Mouse (Mus musculus): ENCODE data around the gene Uap1.
"Not testable (repeated sequence)": the region's sequence is repeated elsewhere in the genome, so short reads cannot be mapped to it uniquely, and the experiment has no call there.

Uap1 gene

DNA sequence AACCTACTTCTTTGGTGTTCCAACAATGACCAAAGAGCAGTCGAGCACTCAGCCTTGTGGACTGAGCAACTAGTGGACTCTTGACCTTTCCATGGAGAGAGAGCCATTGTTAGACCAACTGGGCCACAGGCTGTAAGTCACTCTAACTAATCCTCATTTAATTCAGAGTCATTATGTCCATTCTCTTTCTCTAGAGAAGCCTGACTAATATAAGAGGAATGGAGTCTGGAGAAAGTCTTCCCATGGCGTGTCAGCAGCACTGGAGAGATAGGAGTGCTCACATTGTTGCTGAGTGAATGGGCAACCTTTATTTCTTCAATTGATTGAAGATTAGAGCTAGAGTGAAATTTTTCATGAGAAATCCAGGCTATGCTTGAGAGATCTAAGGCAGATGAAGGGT lies 50.1 kb downstream of the Uap1 start:
- DNase-seq (ENCODE audit: low read depth in 2 of 2, low spot score in 2 of 2): no peak

DNA sequence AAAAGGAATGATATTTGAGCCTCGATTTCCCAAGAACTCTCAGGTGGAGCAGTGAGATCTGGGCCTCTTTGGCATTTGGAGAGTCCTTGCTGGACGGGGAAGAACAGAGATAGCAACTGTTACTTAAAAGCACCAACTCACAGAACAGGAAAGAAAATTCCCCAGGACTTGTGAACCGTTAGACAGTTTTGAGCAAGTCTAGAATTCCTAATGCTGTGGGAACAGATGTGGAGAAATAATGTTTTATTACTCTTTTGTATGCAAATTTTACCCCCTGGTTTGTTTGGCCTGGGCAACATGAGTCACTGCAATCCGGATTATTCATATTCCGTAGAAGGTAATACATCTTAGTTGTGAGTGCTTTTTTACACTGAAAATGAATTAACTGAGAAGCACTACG lies 61.1 kb downstream of the Uap1 start:
- no peak for DNase-seq (ENCODE audit: low read depth in 2 of 2, low spot score in 2 of 2)

DNA sequence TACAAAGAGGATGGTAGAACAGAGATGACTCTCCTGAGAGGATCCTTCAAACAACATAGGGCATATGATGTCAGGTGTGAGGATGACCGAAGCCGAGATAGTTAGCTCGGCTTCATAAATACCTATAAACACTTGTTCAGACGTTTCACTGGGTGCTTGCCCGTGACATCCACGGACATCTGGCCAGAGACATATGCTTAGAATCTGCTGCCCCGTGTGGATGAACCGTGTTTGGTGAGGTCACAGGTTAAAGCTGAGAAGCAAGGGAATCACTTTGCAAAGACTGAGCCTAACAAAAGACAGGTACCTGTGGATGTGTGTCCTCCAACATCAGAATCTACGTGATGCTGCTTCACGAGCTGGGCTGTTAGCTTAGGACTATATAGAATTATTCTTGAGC lies 62.5 kb downstream of the Uap1 start:
- no peak for DNase-seq (ENCODE audit: low read depth in 2 of 2, low spot score in 2 of 2)

DNA sequence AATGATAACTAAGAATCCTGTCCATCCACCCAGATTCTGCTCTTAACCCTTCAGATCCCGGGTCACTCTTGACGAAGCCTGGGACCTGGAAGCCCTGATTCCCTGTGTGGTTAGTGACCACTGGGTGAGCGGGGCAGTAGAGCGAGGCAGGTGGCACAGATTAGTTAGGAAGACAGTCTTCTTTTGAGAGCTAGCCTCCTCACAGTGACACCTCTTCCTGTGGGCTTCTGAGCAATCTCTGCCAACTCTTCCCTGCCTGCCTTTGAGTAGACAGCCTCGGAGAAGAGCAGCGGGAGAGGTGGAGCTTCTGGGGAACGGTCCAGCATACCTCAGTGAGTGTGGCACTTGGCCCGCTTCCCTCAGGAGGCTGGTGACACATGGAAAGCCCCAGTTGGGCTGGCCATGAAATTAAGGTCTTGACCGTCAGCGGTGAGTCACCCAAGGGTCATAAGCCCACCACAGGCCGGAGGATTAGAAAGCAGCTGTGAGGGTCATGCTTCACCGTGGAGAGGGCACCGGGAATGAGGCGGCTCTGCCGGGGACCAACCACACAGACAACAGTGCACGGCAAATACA lies 63.0 kb downstream of the Uap1 start:
- no peak for DNase-seq (ENCODE audit: low read depth in 2 of 2, low spot score in 2 of 2)

DNA sequence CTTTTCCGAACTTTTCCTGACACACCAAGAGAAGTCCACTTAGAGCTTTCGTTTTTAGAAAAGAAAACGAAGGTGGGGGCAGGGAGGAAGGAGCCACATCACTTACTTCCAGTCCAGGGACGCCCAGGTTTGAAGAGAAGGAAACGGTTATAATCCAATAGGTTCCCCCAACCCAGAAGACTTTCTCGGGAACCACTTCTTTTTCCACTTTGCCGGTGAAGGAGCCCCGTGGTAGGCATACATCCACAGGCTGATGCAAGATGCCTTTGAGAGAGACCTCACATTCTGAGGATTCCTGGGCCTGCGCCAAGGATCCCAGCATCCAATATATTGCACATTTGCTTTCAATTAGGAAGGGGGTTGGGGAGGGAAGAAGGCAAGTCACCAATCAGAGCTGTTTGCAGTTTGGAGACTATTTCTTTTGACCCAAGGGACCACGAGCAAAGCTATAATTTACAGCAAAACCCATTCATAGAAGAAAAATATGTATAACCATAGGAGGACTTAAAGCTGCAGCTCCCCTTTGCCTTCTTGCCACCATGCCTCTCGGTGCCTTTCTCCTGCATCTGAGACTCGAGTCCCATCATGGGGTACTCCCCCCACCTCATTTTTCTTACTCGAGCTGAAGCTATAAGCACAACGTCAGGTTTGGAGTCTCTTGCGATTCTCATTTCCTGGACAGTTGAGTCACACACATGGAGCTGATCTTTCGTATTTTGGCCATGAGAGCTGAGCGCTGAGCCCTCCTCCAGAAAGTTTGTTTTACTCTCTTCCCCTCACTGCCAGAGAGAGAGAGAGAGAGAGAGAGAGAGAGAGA lies 64.0 kb downstream of the Uap1 start, which contains the start of gene Ddr2:
Ddr2 (minus strand) TSS at position 247 of the 817 bp plus-strand sequence.
- no peak for DNase-seq (ENCODE audit: low read depth in 2 of 2, low spot score in 2 of 2)

DNA sequence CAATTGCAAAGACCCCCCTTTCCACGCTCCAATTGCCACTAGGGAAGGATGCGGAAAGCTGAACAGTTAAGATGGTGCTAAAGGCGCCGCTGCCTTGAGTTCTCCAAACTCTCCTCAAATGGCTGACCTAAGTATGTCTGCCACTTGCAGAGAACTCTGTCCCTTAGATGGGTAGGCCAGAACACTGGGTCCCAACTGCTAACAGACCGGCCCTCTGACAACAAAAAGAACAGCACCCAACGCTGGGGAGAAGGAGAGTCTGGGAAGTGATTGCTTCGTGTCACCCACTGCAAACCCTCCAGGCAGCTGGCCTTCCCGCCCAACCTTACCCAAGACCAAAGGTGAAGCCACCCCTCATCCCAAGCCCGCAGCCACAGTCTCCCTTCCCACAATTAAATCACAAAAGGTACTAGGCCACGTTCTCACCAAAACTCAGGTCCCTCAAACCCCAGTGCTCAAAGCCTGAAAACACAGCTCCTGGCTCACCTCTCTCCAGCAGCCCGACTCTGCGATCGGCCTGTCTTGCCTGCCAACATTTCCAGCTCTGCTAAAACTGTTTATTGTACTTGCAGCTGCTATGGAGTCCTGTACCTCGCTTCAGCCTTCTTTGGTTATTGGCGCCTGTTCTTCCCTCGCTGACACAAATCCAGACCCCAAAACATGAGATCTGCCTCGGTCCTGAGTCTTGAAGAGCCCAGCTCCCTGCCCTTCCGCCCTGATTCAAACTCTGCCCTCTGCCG lies 64.8 kb downstream of the Uap1 start:
- DNase-seq (ENCODE audit: low read depth in 2 of 2, low spot score in 2 of 2): no peak

DNA sequence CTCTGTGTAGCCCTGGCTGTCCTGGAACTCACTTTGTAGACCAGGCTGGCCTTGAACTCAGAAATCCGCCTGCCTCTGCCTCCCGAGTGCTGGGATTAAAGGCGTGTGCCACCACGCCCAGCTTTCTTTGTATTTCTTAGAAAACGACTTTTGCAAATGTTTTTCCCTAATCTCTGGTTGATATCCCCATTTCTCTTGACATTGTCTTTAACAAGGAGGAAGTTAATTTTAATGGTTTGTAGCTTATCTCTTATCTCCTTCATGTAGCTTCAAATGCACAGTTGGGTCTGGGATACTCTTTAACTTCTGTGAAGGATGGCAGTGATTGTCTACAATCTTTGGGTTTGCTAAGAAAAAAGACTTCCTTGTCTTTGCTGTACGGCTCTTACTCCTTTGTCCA lies 71.9 kb downstream of the Uap1 start:
- DNase-seq (ENCODE audit: low read depth in 2 of 2, low spot score in 2 of 2): not testable (repeated sequence)

All from CD8-positive naive resting alpha-beta T cell, adult 2 months (primary cell).